Mouse (Mus musculus) 3T3-L1 (cell line): ENCODE results near the gene R3hdm4.
"Not testable (repeated sequence)": the region's sequence is repeated elsewhere in the genome, so short reads cannot be mapped to it uniquely, and the experiment has no call there.

ENCODE experiments used
- DNase-seq: peaks from one replicate; pipeline ENCODE4 v3.0.0-alpha.2; 2015; ENCODE audit warnings: low read depth, low spot score

The R3hdm4 gene

GRCm38 (mm10) chr10:79906712-79907111 lies 14.3 kb downstream of the R3hdm4 start:
- no peak for DNase-seq

GRCm38 (mm10) chr10:79900951-79901410 lies 20.0 kb downstream of the R3hdm4 start:
- DNase-seq: peak; percentile 33

GRCm38 (mm10) chr10:79897316-79898245 lies 23.4 kb downstream of the R3hdm4 start:
- no peak for DNase-seq

- DNase-seq: peak; percentile 14
Observed at GRCm38 (mm10) chr10:79896814-79897213, 24.2 kb downstream of the R3hdm4 start.

GRCm38 (mm10) chr10:79896306-79896705 lies 24.7 kb downstream of the R3hdm4 start:
- DNase-seq: no peak

GRCm38 (mm10) chr10:79892451-79893118 lies 28.4 kb downstream of the R3hdm4 start:
- peak; percentile 79 for DNase-seq

- DNase-seq: no peak
Observed at GRCm38 (mm10) chr10:79890670-79891069, 30.3 kb downstream of the R3hdm4 start, which contains the start of gene Cfd. Cfd (plus strand) TSS chr10:79890853.

GRCm38 (mm10) chr10:79889386-79889785 lies 31.6 kb downstream of the R3hdm4 start:
- DNase-seq: no peak

GRCm38 (mm10) chr10:79886611-79887010 lies 34.4 kb downstream of the R3hdm4 start:
- DNase-seq: no peak

GRCm38 (mm10) chr10:79886054-79886453 lies 35.0 kb downstream of the R3hdm4 start, which contains the start of gene Elane:
Elane (plus strand) TSS chr10:79886247.
- no peak for DNase-seq

- not testable (repeated sequence) for DNase-seq
Observed at GRCm38 (mm10) chr10:79884938-79885337, 36.1 kb downstream of the R3hdm4 start.

GRCm38 (mm10) chr10:79884446-79884845 lies 36.6 kb downstream of the R3hdm4 start:
- DNase-seq: peak; percentile 22

GRCm38 (mm10) chr10:79883297-79884084 lies 37.5 kb downstream of the R3hdm4 start:
- peak; percentile 90 for DNase-seq

GRCm38 (mm10) chr10:79881981-79882380 lies 39.0 kb downstream of the R3hdm4 start:
- DNase-seq: no peak

- DNase-seq: no peak
Observed at GRCm38 (mm10) chr10:79880721-79881120, 40.3 kb downstream of the R3hdm4 start.

GRCm38 (mm10) chr10:79879527-79879926 lies 41.5 kb downstream of the R3hdm4 start:
- no peak for DNase-seq

GRCm38 (mm10) chr10:79877757-79878156 lies 43.3 kb downstream of the R3hdm4 start:
- DNase-seq: no peak

GRCm38 (mm10) chr10:79877174-79877573 lies 43.8 kb downstream of the R3hdm4 start:
- no peak for DNase-seq

GRCm38 (mm10) chr10:79874290-79874862 lies 46.6 kb downstream of the R3hdm4 start, which contains the start of the genes Prtn3 and Plppr3:
Prtn3 (plus strand) TSS chr10:79874476.
Plppr3 (minus strand) TSS chr10:79874634.
- no peak for DNase-seq

GRCm38 (mm10) chr10:79873715-79874289 lies 47.2 kb downstream of the R3hdm4 start:
- DNase-seq: no peak

GRCm38 (mm10) chr10:79873313-79873712 lies 47.7 kb downstream of the R3hdm4 start:
- no peak for DNase-seq
